Comparison of ENCODE assay signal across 28 mouse cellular contexts in genomic region chr3:86756548-86756947, GRCm38 (mm10).
DNase-seq lines count a peak whose midpoint lies in the region; ATAC-seq and TF ChIP-seq lines count a peak whose summit lies in the region.
"Had no signal": no experiment of that assay in that cellular context is flagged by ENCODE, and none has a peak within 500 bp of the region (broad histone marks: within the 10 kb centered on the region; RNA-seq: fewer than 3 reads in every experiment).

No protein-coding gene starts in this region.

- peak; percentile 1 for DNase-seq in hindbrain, postnatal 0 days (ENCODE audit: low spot score)
- no peak for DNase-seq in forebrain, embryonic 11.5 days (ENCODE audit: low spot score)
- no peak for DNase-seq in heart, adult 9 months (ENCODE audit: low spot score in 2 of 2)
- DNase-seq: adrenal gland, adult 2 months; cerebellum, adult 11-12 months; cerebellum, postnatal 10 days; gastrocnemius, postnatal 36 days; heart, postnatal 36 days; kidney, adult 18-20 months; kidney, postnatal 4 days; layer of hippocampus, adult 9-11 months; liver, postnatal 0 days; right cerebral cortex, postnatal 14 days; spleen, adult 18-20 months; thymus, postnatal 14 days had no signal

- no peak overlapping the region for H3K27ac ChIP-seq in hindbrain, postnatal 0 days
- no peak overlapping the region for H3K27ac ChIP-seq in hindbrain, embryonic 13.5 days
- peak overlapping the region; percentile 22; the same call in 1 of the 2 replicates for H3K27ac ChIP-seq in embryonic facial prominence, embryonic 15.5 days (replicated peaks)
- peak overlapping the region; percentile 50; the same call in 1 of the 2 replicates for H3K27ac ChIP-seq in intestine, postnatal 0 days (ENCODE audit: low read depth, low read length)
- no peak overlapping the region for H3K27ac ChIP-seq in forebrain, embryonic 11.5 days (ENCODE audit: low read depth, low read length)
- no peak overlapping the region for H3K27ac ChIP-seq in liver, embryonic 12.5 days
- H3K27ac ChIP-seq: embryonic facial prominence, embryonic 12.5 days; forebrain, embryonic 10.5 days; heart, embryonic 15.5 days; hindbrain, embryonic 15.5 days; midbrain, embryonic 15.5 days had no signal

- no peaks in the 10 kb centered on the region for H3K27me3 ChIP-seq in hindbrain, postnatal 0 days (ENCODE audit: insufficient read depth, low read length)
- H3K27me3 ChIP-seq in hindbrain, embryonic 13.5 days = no peaks in the 10 kb centered on the region
- no peaks in the 10 kb centered on the region for H3K27me3 ChIP-seq in embryonic facial prominence, embryonic 15.5 days
- H3K27me3 ChIP-seq in intestine, postnatal 0 days (replicated peaks; ENCODE audit: control insufficient read depth, insufficient read depth, low read length) = no peaks in the 10 kb centered on the region
- 0 out of 2 replicates have a peak, but pooled peaks cover 2% of the 10 kb centered on the region for H3K27me3 ChIP-seq in forebrain, embryonic 11.5 days (ENCODE audit: control insufficient read depth, insufficient read depth, low read length)
- H3K27me3 ChIP-seq in liver, embryonic 12.5 days (replicated peaks) = no peaks in the 10 kb centered on the region
- H3K27me3 ChIP-seq: embryonic facial prominence, embryonic 12.5 days; heart, embryonic 15.5 days; hindbrain, embryonic 15.5 days; midbrain, embryonic 15.5 days; Patski had no signal

- H3K9me3 ChIP-seq in hindbrain, postnatal 0 days (ENCODE audit: low read length) = no peaks in the 10 kb centered on the region
- no peaks in the 10 kb centered on the region for H3K9me3 ChIP-seq in hindbrain, embryonic 13.5 days
- H3K9me3 ChIP-seq in embryonic facial prominence, embryonic 15.5 days (replicated peaks) = no peaks in the 10 kb centered on the region
- H3K9me3 ChIP-seq in intestine, postnatal 0 days (ENCODE audit: control insufficient read depth) = no peaks in the 10 kb centered on the region
- H3K9me3 ChIP-seq in forebrain, embryonic 11.5 days (ENCODE audit: control insufficient read depth, low read length) = no peaks in the 10 kb centered on the region
- no peaks in the 10 kb centered on the region for H3K9me3 ChIP-seq in liver, embryonic 12.5 days (replicated peaks)
- H3K9me3 ChIP-seq: embryonic facial prominence, embryonic 12.5 days; forebrain, embryonic 10.5 days; heart, embryonic 15.5 days; hindbrain, embryonic 15.5 days; midbrain, embryonic 15.5 days had no signal

- H3K4me2 ChIP-seq in hindbrain, postnatal 0 days (ENCODE audit: low read depth, low read length) = no peak overlapping the region
- no peak overlapping the region for H3K4me2 ChIP-seq in hindbrain, embryonic 13.5 days
- no peak overlapping the region for H3K4me2 ChIP-seq in embryonic facial prominence, embryonic 15.5 days (replicated peaks)
- H3K4me2 ChIP-seq in intestine, postnatal 0 days (replicated peaks; ENCODE audit: low read depth) = 0 out of 2 replicates have a peak overlapping the region, but pooled peaks have one; percentile 9
- no peak overlapping the region for H3K4me2 ChIP-seq in forebrain, embryonic 11.5 days (ENCODE audit: low read depth, low read length, severe bottlenecking)
- H3K4me2 ChIP-seq in liver, embryonic 12.5 days = no peak overlapping the region
- H3K4me2 ChIP-seq: embryonic facial prominence, embryonic 12.5 days; heart, embryonic 15.5 days; hindbrain, embryonic 15.5 days; midbrain, embryonic 15.5 days had no signal

- ATAC-seq in hindbrain, postnatal 0 days = no peak
- no peak for ATAC-seq in hindbrain, embryonic 13.5 days (ENCODE audit: low FRiP score)
- no peak for ATAC-seq in embryonic facial prominence, embryonic 15.5 days (ENCODE audit: insufficient number of reproducible peaks, low FRiP score, low TSS enrichment, low read depth)
- no peak for ATAC-seq in intestine, postnatal 0 days
- peak; percentile 34 for ATAC-seq in megakaryocyte, adult 5-6 weeks (ENCODE audit: poor library complexity, severe bottlenecking)
- no peak for ATAC-seq in forebrain, embryonic 11.5 days (replicated peaks; ENCODE audit: low FRiP score)
- ATAC-seq in liver, embryonic 12.5 days = no peak
- ATAC-seq: liver, postnatal 0 days; lung, postnatal 0 days; midbrain, embryonic 15.5 days; Patski had no signal

- no peak overlapping the region for H3K9ac ChIP-seq in hindbrain, postnatal 0 days (replicated peaks; ENCODE audit: low read length)
- no peak overlapping the region for H3K9ac ChIP-seq in hindbrain, embryonic 13.5 days
- H3K9ac ChIP-seq in embryonic facial prominence, embryonic 15.5 days = no peak overlapping the region
- H3K9ac ChIP-seq in intestine, postnatal 0 days (ENCODE audit: low read depth, low read length) = no peak overlapping the region
- no peak overlapping the region for H3K9ac ChIP-seq in forebrain, embryonic 11.5 days (ENCODE audit: low read length)
- no peak overlapping the region for H3K9ac ChIP-seq in liver, embryonic 12.5 days
- H3K9ac ChIP-seq: embryonic facial prominence, embryonic 12.5 days; heart, embryonic 15.5 days; hindbrain, embryonic 15.5 days; liver, postnatal 0 days; midbrain, embryonic 15.5 days had no signal

- H3K36me3 ChIP-seq in hindbrain, postnatal 0 days (ENCODE audit: insufficient read depth, low read length) = no peaks in the 10 kb centered on the region
- H3K36me3 ChIP-seq in hindbrain, embryonic 13.5 days = no peaks in the 10 kb centered on the region
- no peaks in the 10 kb centered on the region for H3K36me3 ChIP-seq in embryonic facial prominence, embryonic 15.5 days
- H3K36me3 ChIP-seq in intestine, postnatal 0 days (ENCODE audit: control insufficient read depth, insufficient read depth) = no peaks in the 10 kb centered on the region
- H3K36me3 ChIP-seq in forebrain, embryonic 11.5 days (ENCODE audit: control insufficient read depth, insufficient read depth, low read length) = no peaks in the 10 kb centered on the region
- H3K36me3 ChIP-seq in liver, embryonic 12.5 days = no peaks in the 10 kb centered on the region
- H3K36me3 ChIP-seq: embryonic facial prominence, embryonic 12.5 days; forebrain, embryonic 10.5 days; heart, embryonic 15.5 days; hindbrain, embryonic 15.5 days; midbrain, embryonic 15.5 days had no signal

- WGBS in hindbrain, postnatal 0 days = 81% methylated on average over 1 of the region's 1 CpGs
- WGBS in hindbrain, embryonic 13.5 days = 95% methylated on average over 1 of the region's 1 CpGs
- 84% methylated on average over 1 of the region's 1 CpGs for WGBS in embryonic facial prominence, embryonic 15.5 days
- WGBS in intestine, postnatal 0 days = 58% methylated on average over 1 of the region's 1 CpGs
- 84% methylated on average over 1 of the region's 1 CpGs for WGBS in forebrain, embryonic 11.5 days
- WGBS in liver, embryonic 12.5 days (ENCODE audit: insufficient replicate concordance) = 82% methylated on average over 1 of the region's 1 CpGs

- no peak for TF ChIP-seq CTCF in hindbrain, postnatal 0 days (IDR thresholded peaks at IDR 0.05; ENCODE audit: low read depth)
- no peak for TF ChIP-seq CTCF in intestine, postnatal 0 days (IDR thresholded peaks at IDR 0.05; ENCODE audit: low read depth)

- H3K4me1 ChIP-seq in hindbrain, postnatal 0 days (ENCODE audit: insufficient read depth, low read length) = no peaks in the 10 kb centered on the region
- H3K4me1 ChIP-seq in hindbrain, embryonic 13.5 days (replicated peaks) = peaks cover 23% of the 10 kb centered on the region
- H3K4me1 ChIP-seq in embryonic facial prominence, embryonic 15.5 days = peaks cover 5% of the 10 kb centered on the region
- no peaks in the 10 kb centered on the region for H3K4me1 ChIP-seq in intestine, postnatal 0 days (replicated peaks; ENCODE audit: control insufficient read depth, insufficient read depth, low read length)
- H3K4me1 ChIP-seq in forebrain, embryonic 11.5 days (replicated peaks; ENCODE audit: control insufficient read depth, insufficient read depth, low read length) = no peaks in the 10 kb centered on the region
- no peaks in the 10 kb centered on the region for H3K4me1 ChIP-seq in liver, embryonic 12.5 days
- H3K4me1 ChIP-seq: heart, embryonic 15.5 days had no signal

- H3K4me3 ChIP-seq in hindbrain, postnatal 0 days (ENCODE audit: low read length) = no peak overlapping the region
- H3K4me3 ChIP-seq in hindbrain, embryonic 13.5 days = no peak overlapping the region
- no peak overlapping the region for H3K4me3 ChIP-seq in embryonic facial prominence, embryonic 15.5 days (replicated peaks)
- no peak overlapping the region for H3K4me3 ChIP-seq in intestine, postnatal 0 days (ENCODE audit: low read depth, low read length)
- H3K4me3 ChIP-seq in forebrain, embryonic 11.5 days (ENCODE audit: low read depth, low read length) = no peak overlapping the region
- no peak overlapping the region for H3K4me3 ChIP-seq in liver, embryonic 12.5 days
- H3K4me3 ChIP-seq: embryonic facial prominence, embryonic 12.5 days; forebrain, embryonic 10.5 days; heart, embryonic 15.5 days; hindbrain, embryonic 15.5 days; midbrain, embryonic 15.5 days; myocyte had no signal

Comparison
In these comparisons a context has a peak if more than half of its experiments do, and no peak if none do; other contexts are left out.
1. H3K27ac ChIP-seq: peak in embryonic facial prominence, embryonic 15.5 days (single experiment) and intestine, postnatal 0 days (single experiment); none in hindbrain, postnatal 0 days (single experiment), hindbrain, embryonic 13.5 days (single experiment), forebrain, embryonic 11.5 days (single experiment) and liver, embryonic 12.5 days (single experiment).